Mouse (Mus musculus): Measurements from ENCODE around the gene Elmo1.

- no peak for TF ChIP-seq TAL1 (IDR thresholded peaks at IDR 0.05; ENCODE audit: low read length)
- no peak for TF ChIP-seq GATA1 (IDR thresholded peaks at IDR 0.05; ENCODE audit: low read length)
Measured at GRCm38 (mm10) chr13:20063331-20063730, 27.1 kb upstream of the Elmo1 start.
